Mouse (Mus musculus) neural tube, embryonic 11.5 days (tissue): ENCODE results near the gene Ccdc27. TPM values are rescaled to one million over a fixed set of nuclear protein-coding genes. Genes with fewer than 3 reads are reported as not detected.

ENCODE experiments used
- ATAC-seq: fragments of 200-750 bp; cut with Nextera tagmentation; 2 replicates; pipeline ENCODE4 v1.8.0; 2017; ENCODE audit warnings: moderate number of reproducible peaks, mild to moderate bottlenecking, moderate TSS enrichment, moderate library complexity; ENCODE audit not compliant: insufficient read depth, low FRiP score, low TSS enrichment
- DNase-seq: peaks from one replicate; pipeline ENCODE4 v3.0.0-alpha.2; 2015; ENCODE audit warnings: low spot score
- H3K27ac ChIP-seq: fragments of 300-500 bp; sonication (generic); 2 replicates; pipeline ENCODE4 v1.5.1; 2014; ENCODE audit warnings: low read depth, mild to moderate bottlenecking, low read length
- H3K27me3 ChIP-seq: fragments of 300-500 bp; sonication (generic); 2 replicates; pipeline ENCODE4 v1.6.1; 2014; ENCODE audit warnings: mild to moderate bottlenecking, low read length, mixed read lengths; ENCODE audit not compliant: control insufficient read depth, insufficient read depth
- H3K36me3 ChIP-seq: fragments of 300-500 bp; sonication (generic); 2 replicates; pipeline ENCODE4 v1.6.1; 2014; ENCODE audit warnings: mild to moderate bottlenecking, low read length, moderate library complexity, mixed read lengths; ENCODE audit not compliant: control insufficient read depth, insufficient read depth
- H3K4me1 ChIP-seq: fragments of 300-500 bp; sonication (generic); 2 replicates; pipeline ENCODE4 v1.6.1; 2014; ENCODE audit warnings: low read length, mixed read lengths; ENCODE audit not compliant: control insufficient read depth, insufficient read depth
- H3K4me2 ChIP-seq: fragments of 300-500 bp; sonication (generic); 2 replicates; pipeline ENCODE4 v1.6.1; 2014; ENCODE audit warnings: low read depth, mild to moderate bottlenecking, moderate library complexity
- H3K4me3 ChIP-seq: fragments of 300-500 bp; sonication (generic); 2 replicates; pipeline ENCODE4 v1.5.1; 2014; ENCODE audit warnings: low read depth, low read length
- H3K9ac ChIP-seq: fragments of 300-500 bp; sonication (generic); 2 replicates; pipeline ENCODE4 v1.6.1; 2014; ENCODE audit warnings: mild to moderate bottlenecking, low read length
- H3K9me3 ChIP-seq: fragments of 300-500 bp; sonication (generic); 2 replicates; pipeline ENCODE4 v1.6.1; 2016; ENCODE audit warnings: low read length; ENCODE audit not compliant: control insufficient read depth
- WGBS: fragments of 180-500 bp; shearing (Covaris S2); extraction: QIAGEN DNeasy Blood & Tissue Kit; methylation state at CpG from one replicate; pipeline ENCODE4 v1.1.7; 2014; 5-methylcytosine and 5-hydroxymethylcytosine counted together
- polyA plus RNA-seq: library from polyadenylated mRNA; unstranded; fragments of >200 nt; fragmentation: Nextera tagmentation; extraction: Ambion mirVana; gene quantifications from 2 replicates; pipeline ENCODE4 v1.2.1, GENCODE M21; 2014

The Ccdc27 gene
- polyA plus RNA-seq, 1 experiment from 2014 or later, result not detected

GRCm38 (mm10) chr4:154045837-154046236 is 3.4 kb upstream of the Ccdc27 start:
- no peak overlapping the region for H3K4me2 ChIP-seq
- no peaks in the 10 kb centered on the region for H3K36me3 ChIP-seq
- ATAC-seq, result no peak
- no peaks in the 10 kb centered on the region for H3K9me3 ChIP-seq
- H3K27ac ChIP-seq, result no peak overlapping the region
- DNase-seq, result no peak
- H3K4me1 ChIP-seq, result no peaks in the 10 kb centered on the region
- 70% methylated on average over 5 of the region's 5 CpGs for WGBS
- no peak overlapping the region for H3K9ac ChIP-seq
- H3K27me3 ChIP-seq, result no peaks in the 10 kb centered on the region
- no peak overlapping the region for H3K4me3 ChIP-seq

- no peak overlapping the region for H3K9ac ChIP-seq
- no peak overlapping the region for H3K4me3 ChIP-seq
- H3K27ac ChIP-seq, result no peak overlapping the region
- no peaks in the 10 kb centered on the region for H3K36me3 ChIP-seq
- 42% methylated on average over 3 of the region's 3 CpGs for WGBS
- H3K27me3 ChIP-seq, result no peaks in the 10 kb centered on the region
- H3K9me3 ChIP-seq, result no peaks in the 10 kb centered on the region
- ATAC-seq, result no peak
- no peak overlapping the region for H3K4me2 ChIP-seq
- no peaks in the 10 kb centered on the region for H3K4me1 ChIP-seq
- DNase-seq, result no peak
Observed at GRCm38 (mm10) chr4:154037123-154037522, 5.4 kb downstream of the Ccdc27 start.

DNA sequence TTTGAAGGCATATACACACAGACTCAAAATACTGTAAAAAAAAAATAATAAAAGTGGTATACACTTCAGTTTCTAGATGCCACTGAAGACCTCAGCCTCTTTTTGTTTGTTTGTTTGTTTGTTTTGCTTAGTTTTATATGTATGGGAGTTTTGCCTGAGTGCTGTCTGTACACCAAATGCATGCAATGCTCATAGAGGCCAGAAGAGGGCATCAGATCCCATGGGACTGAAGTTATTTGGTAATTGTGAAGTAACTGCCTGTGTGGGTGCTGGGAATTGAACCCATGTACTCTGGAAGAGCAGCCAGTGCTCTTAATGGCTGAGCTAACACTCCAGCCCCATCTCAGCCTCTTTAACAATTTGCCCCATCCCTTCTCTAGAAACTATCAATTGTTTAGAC is 13.8 kb downstream of the Ccdc27 start:
- Histone ChIP-seq H3K27ac (no peak overlapping the region), H3K9ac (no peak overlapping the region), H3K36me3 (no peaks in the 10 kb centered on the region), H3K4me3 (no peak overlapping the region), H3K27me3 (0 out of 2 replicates have a peak, but pooled peaks cover 7% of the 10 kb centered on the region), H3K4me2 (no peak overlapping the region), H3K9me3 (no peaks in the 10 kb centered on the region), H3K4me1 (peaks cover 8% of the 10 kb centered on the region; the same call in 1 of the 2 replicates)
- ATAC-seq (no peak), DNase-seq (no peak)

GRCm38 (mm10) chr4:154028066-154028465 is 14.4 kb downstream of the Ccdc27 start:
- Histone ChIP-seq H3K4me1 (peaks cover 8% of the 10 kb centered on the region; the same call in 1 of the 2 replicates), H3K9me3 (no peaks in the 10 kb centered on the region), H3K4me2 (no peak overlapping the region), H3K36me3 (no peaks in the 10 kb centered on the region), H3K27me3 (0 out of 2 replicates have a peak, but pooled peaks cover 7% of the 10 kb centered on the region), H3K9ac (no peak overlapping the region), H3K27ac (no peak overlapping the region), H3K4me3 (no peak overlapping the region)
- WGBS, result 89% methylated on average over 7 of the region's 7 CpGs
- DNase-seq (no peak), ATAC-seq (no peak)

GRCm38 (mm10) chr4:154026441-154026761 is 16.1 kb downstream of the Ccdc27 start:
- ATAC-seq (no peak), DNase-seq (no peak)
- Histone ChIP-seq H3K27ac (no peak overlapping the region), H3K36me3 (0 out of 2 replicates have a peak, but pooled peaks cover 3% of the 10 kb centered on the region), H3K4me2 (peak overlapping the region; percentile 41), H3K9me3 (no peaks in the 10 kb centered on the region), H3K4me1 (peaks cover 8% of the 10 kb centered on the region; the same call in 1 of the 2 replicates), H3K9ac (no peak overlapping the region), H3K4me3 (peak overlapping the region; percentile 25; the same call in 1 of the 2 replicates), H3K27me3 (0 out of 2 replicates have a peak, but pooled peaks cover 7% of the 10 kb centered on the region)
- WGBS, result 31% methylated on average over 2 of the region's 2 CpGs

- WGBS, result 3% methylated on average over 29 of the region's 33 CpGs
- no peak; the same call in 1 of the 2 replicates for ATAC-seq
- Histone ChIP-seq H3K4me1 (peaks cover 8% of the 10 kb centered on the region; the same call in 1 of the 2 replicates), H3K4me3 (peak within 1 kb of the TSS; percentile 25), H3K9me3 (no peaks in the 10 kb centered on the region), H3K27ac (no peak within 1 kb of the TSS), H3K4me2 (peak within 1 kb of the TSS; percentile 41), H3K27me3 (0 out of 2 replicates have a peak, but pooled peaks cover 7% of the 10 kb centered on the region), H3K36me3 (peaks cover 4% of the 10 kb centered on the region; the same call in 1 of the 2 replicates), H3K9ac (peak within 1 kb of the TSS; percentile 44)
- peak; percentile 68 for DNase-seq
Observed at GRCm38 (mm10) chr4:154025641-154026440, 16.6 kb downstream of the Ccdc27 start, which contains the start of gene Smim1. Smim1 (minus strand) TSS chr4:154026230.

GRCm38 (mm10) chr4:154024729-154025521 is 17.6 kb downstream of the Ccdc27 start:
- Histone ChIP-seq H3K9me3 (no peaks in the 10 kb centered on the region), H3K27ac (peak overlapping the region; percentile 23; the same call in 1 of the 2 replicates), H3K4me1 (peaks cover 8% of the 10 kb centered on the region; the same call in 1 of the 2 replicates), H3K4me2 (no peak overlapping the region), H3K27me3 (0 out of 2 replicates have a peak, but pooled peaks cover 7% of the 10 kb centered on the region), H3K4me3 (no peak overlapping the region), H3K36me3 (peaks cover 9% of the 10 kb centered on the region), H3K9ac (no peak overlapping the region)
- whole genome bisulfite sequencing, result 41% methylated on average over 17 of the region's 17 CpGs
- DNase-seq (no peak), ATAC-seq (no peak)

- Histone ChIP-seq H3K27ac (peak overlapping the region; percentile 23; the same call in 1 of the 2 replicates), H3K4me3 (no peak overlapping the region), H3K36me3 (peaks cover 18% of the 10 kb centered on the region), H3K4me2 (no peak overlapping the region), H3K4me1 (peaks cover 8% of the 10 kb centered on the region; the same call in 1 of the 2 replicates), H3K9me3 (no peaks in the 10 kb centered on the region), H3K9ac (no peak overlapping the region), H3K27me3 (0 out of 2 replicates have a peak, but pooled peaks cover 7% of the 10 kb centered on the region)
- 26% methylated on average over 8 of the region's 8 CpGs for WGBS
- ATAC-seq (no peak), DNase-seq (no peak)
Observed at GRCm38 (mm10) chr4:154023754-154024601, 18.5 kb downstream of the Ccdc27 start.
